Mouse (Mus musculus): ENCODE measurements around the gene Cpm.

GRCm38 (mm10) chr10:117713466-117713865 is 84.2 kb downstream of the Cpm start:
- TF ChIP-seq POLR2A (IDR thresholded peaks at IDR 0.05; ENCODE audit: insufficient read depth, low read depth, low read length) (no peak), CTCF (IDR thresholded peaks at IDR 0.05) (no peak), EP300 (IDR thresholded peaks at IDR 0.05; ENCODE audit: insufficient read depth, low read depth, low read length) (no peak)

All from heart, adult 2 months (tissue).